Mouse (Mus musculus) MEL (cell line): ENCODE measurements around the gene Ciz1. TPM values are rescaled to one million over a fixed set of nuclear protein-coding genes. Genes with fewer than 3 reads are reported as not detected.
A peak's percentile ranks its signal among the peaks of the same experiment; 100 is the strongest.

Experiments
- DNase-seq: peaks from one replicate; pipeline ENCODE4 v3.0.0; 2011; ENCODE audit warnings: low read depth, low spot score
- H3K27ac ChIP-seq: 2 replicates; pipeline ENCODE4 v1.5.1; 2012; ENCODE audit warnings: low read depth, mild to moderate bottlenecking, control low read depth, low read length, moderate library complexity; ENCODE audit not compliant: control insufficient read depth
- H3K27me3 ChIP-seq, 2 experiments: fragments of 150-350 bp in 1 of 2; sonication (generic) in 1 of 2; 2 replicates each; pipeline ENCODE4 v1.6.1; 2012; ENCODE audit warnings: low read length in 2 of 2, mild to moderate bottlenecking in 2 of 2, improper control_type of control experiment in 1 of 2, moderate library complexity in 1 of 2; ENCODE audit not compliant: insufficient read depth in 2 of 2, control insufficient read depth in 1 of 2
- H3K36me3 ChIP-seq, 2 experiments: 2 replicates each; pipeline ENCODE4 v1.6.1; 2012 to 2014; ENCODE audit warnings: low read length in 2 of 2, improper control_type of control experiment in 1 of 2, inconsistent platforms in 1 of 2, mild to moderate bottlenecking in 1 of 2; ENCODE audit not compliant: insufficient read depth in 2 of 2, control insufficient read depth in 1 of 2
- H3K4me1 ChIP-seq, 2 experiments: fragments of 150-350 bp in 1 of 2; sonication (generic) in 1 of 2; 2 replicates each; pipeline ENCODE4 v1.6.1; 2012; ENCODE audit warnings: low read length in 2 of 2, improper control_type of control experiment in 1 of 2, mild to moderate bottlenecking in 1 of 2; ENCODE audit not compliant: insufficient read depth in 2 of 2, control insufficient read depth in 1 of 2
- H3K4me3 ChIP-seq, 2 experiments: fragments of 150-350 bp in 1 of 2; sonication (generic) in 1 of 2; 2 replicates each; pipeline ENCODE4 v1.5.1; 2012; ENCODE audit warnings: low read depth in 2 of 2, low read length in 2 of 2, mild to moderate bottlenecking in 2 of 2, moderate library complexity in 2 of 2, control low read depth in 1 of 2, improper control_type of control experiment in 1 of 2; ENCODE audit not compliant: control insufficient read depth in 1 of 2, insufficient read depth in 1 of 2
- H3K79me2 ChIP-seq: 2 replicates; pipeline ENCODE4 v1.6.1; 2012; ENCODE audit warnings: mild to moderate bottlenecking, low read length, moderate library complexity; ENCODE audit not compliant: control insufficient read depth, poor library complexity, insufficient read depth
- H3K9ac ChIP-seq: 2 replicates; pipeline ENCODE4 v1.6.1; 2012; ENCODE audit warnings: low read depth, mild to moderate bottlenecking, control low read depth, low read length, moderate library complexity; ENCODE audit not compliant: control insufficient read depth, poor library complexity, severe bottlenecking
- H3K9me3 ChIP-seq: fragments of 150-350 bp; sonication (generic); replicated peaks from 2 replicates; pipeline ENCODE4 v1.6.1; 2012; ENCODE audit warnings: mild to moderate bottlenecking, low read length, improper control_type of control experiment, moderate library complexity; ENCODE audit not compliant: insufficient read depth
- BHLHE40 ChIP-seq: IDR thresholded peaks from 2 replicates; pipeline ENCODE4 v1.6.1; 2012; ENCODE audit warnings: low read depth, mild to moderate bottlenecking, inconsistent platforms, low read length, improper control_type of control experiment, borderline replicate concordance
- CHD1 ChIP-seq: IDR thresholded peaks from 2 replicates; pipeline ENCODE4 v1.6.1; 2012; ENCODE audit warnings: low read depth, mild to moderate bottlenecking, inconsistent platforms, low read length, improper control_type of control experiment
- CHD2 ChIP-seq: IDR thresholded peaks from 2 replicates; pipeline ENCODE4 v1.6.1; 2011; ENCODE audit warnings: low read length, improper control_type of control experiment
- ELF1 ChIP-seq: IDR thresholded peaks from 2 replicates; pipeline ENCODE4 v1.6.1; 2014; ENCODE audit warnings: low read depth, mild to moderate bottlenecking, inconsistent platforms, low read length, improper control_type of control experiment, moderate library complexity
- EP300 ChIP-seq, 2 experiments: IDR thresholded peaks; 2 replicates each; pipeline ENCODE4 v1.6.1; 2011; ENCODE audit warnings: improper control_type of control experiment in 2 of 2, low read length in 2 of 2, low read depth in 1 of 2, mild to moderate bottlenecking in 1 of 2
- ETS1 ChIP-seq: IDR thresholded peaks from 2 replicates; pipeline ENCODE4 v1.6.1; 2012; ENCODE audit warnings: low read depth, mild to moderate bottlenecking, inconsistent platforms, low read length, improper control_type of control experiment, moderate library complexity
- GABPA ChIP-seq: IDR thresholded peaks from 2 replicates; pipeline ENCODE4 v1.6.1; 2012; ENCODE audit warnings: low read depth, mild to moderate bottlenecking, inconsistent platforms, low read length, improper control_type of control experiment, moderate library complexity
- GATA1 ChIP-seq: IDR thresholded peaks from 2 replicates; pipeline ENCODE4 v1.6.1; 2011; ENCODE audit warnings: low read depth, low read length, improper control_type of control experiment
- JUND ChIP-seq: IDR thresholded peaks from 2 replicates; pipeline ENCODE4 v1.6.1; 2011; ENCODE audit warnings: low read depth, mild to moderate bottlenecking, improper control_type of control experiment, low read length
- KAT2A ChIP-seq: conservative IDR thresholded peaks from 2 replicates; pipeline ENCODE4 v1.6.1; 2012; ENCODE audit warnings: low read depth, low read length, improper control_type of control experiment, inconsistent platforms
- MAFK ChIP-seq: IDR thresholded peaks from 2 replicates; pipeline ENCODE4 v1.6.1; 2011; ENCODE audit warnings: low read depth, mild to moderate bottlenecking, low read length, improper control_type of control experiment, borderline replicate concordance
- MAX ChIP-seq: IDR thresholded peaks from 2 replicates; pipeline ENCODE4 v1.6.1; 2011; ENCODE audit warnings: low read length, improper control_type of control experiment
- MAZ ChIP-seq: IDR thresholded peaks from 2 replicates; pipeline ENCODE4 v1.6.1; 2012; ENCODE audit warnings: low read depth, mild to moderate bottlenecking, inconsistent platforms, low read length, improper control_type of control experiment
- MXI1 ChIP-seq: IDR thresholded peaks from 2 replicates; pipeline ENCODE4 v1.6.1; 2011; ENCODE audit warnings: mild to moderate bottlenecking, low read depth, low read length, improper control_type of control experiment
- MYB ChIP-seq: IDR thresholded peaks from 2 replicates; pipeline ENCODE4 v1.6.1; 2011; ENCODE audit warnings: mild to moderate bottlenecking, low read depth, low read length, improper control_type of control experiment
- NELFE ChIP-seq: IDR thresholded peaks from 2 replicates; pipeline ENCODE4 v1.6.1; 2011; ENCODE audit warnings: low read depth, low read length, improper control_type of control experiment
- NRF1 ChIP-seq: IDR thresholded peaks from 2 replicates; pipeline ENCODE4 v1.6.1; 2014; ENCODE audit warnings: low read depth, mild to moderate bottlenecking, inconsistent platforms, low read length, improper control_type of control experiment, moderate library complexity; ENCODE audit not compliant: poor library complexity, insufficient read depth, severe bottlenecking
- POLR2A ChIP-seq, 2 experiments: IDR thresholded peaks; 2 replicates each; pipeline ENCODE4 v1.6.1; 2011 to 2012; ENCODE audit warnings: low read length in 2 of 2, mild to moderate bottlenecking in 2 of 2, control low read depth in 1 of 2, improper control_type of control experiment in 1 of 2, low read depth in 1 of 2, moderate library complexity in 1 of 2; ENCODE audit not compliant: control insufficient read depth in 1 of 2, insufficient read depth in 1 of 2, poor library complexity in 1 of 2
- POLR2AphosphoS2 ChIP-seq: IDR thresholded peaks from 2 replicates; pipeline ENCODE4 v1.6.1; 2011; ENCODE audit warnings: low read length, improper control_type of control experiment
- POLR2AphosphoS5 ChIP-seq: IDR thresholded peaks from 2 replicates; pipeline ENCODE4 v1.6.1; 2012; ENCODE audit warnings: low read depth, borderline replicate concordance, mild to moderate bottlenecking, inconsistent platforms, low read length, moderate library complexity, mixed read lengths
- RCOR1 ChIP-seq: IDR thresholded peaks from 2 replicates; pipeline ENCODE4 v1.6.1; 2012; ENCODE audit warnings: low read depth, mild to moderate bottlenecking, inconsistent platforms, low read length, improper control_type of control experiment
- SIN3A ChIP-seq: IDR thresholded peaks from 2 replicates; pipeline ENCODE4 v1.6.1; 2012; ENCODE audit warnings: low read length, improper control_type of control experiment, inconsistent platforms
- SMC3 ChIP-seq: IDR thresholded peaks from 2 replicates; pipeline ENCODE4 v1.6.1; 2011; ENCODE audit warnings: low read depth, low read length, improper control_type of control experiment
- TAL1 ChIP-seq: IDR thresholded peaks from 2 replicates; pipeline ENCODE4 v1.6.1; 2012; ENCODE audit warnings: mild to moderate bottlenecking, inconsistent platforms, low read length, moderate library complexity, mixed read lengths
- TCF12 ChIP-seq: IDR thresholded peaks from 2 replicates; pipeline ENCODE4 v1.6.1; 2014; ENCODE audit warnings: low read depth, mild to moderate bottlenecking, inconsistent platforms, low read length, improper control_type of control experiment, moderate library complexity
- UBTF ChIP-seq: IDR thresholded peaks from 2 replicates; pipeline ENCODE4 v1.6.1; 2012; ENCODE audit warnings: low read depth, mild to moderate bottlenecking, inconsistent platforms, low read length, improper control_type of control experiment, moderate library complexity, borderline replicate concordance; ENCODE audit not compliant: insufficient read depth
- USF1 ChIP-seq: IDR thresholded peaks from 2 replicates; pipeline ENCODE4 v1.6.1; 2014; ENCODE audit warnings: low read depth, mild to moderate bottlenecking, inconsistent platforms, low read length, improper control_type of control experiment, moderate library complexity
- USF2 ChIP-seq, 2 experiments: IDR thresholded peaks; 2 replicates each; pipeline ENCODE4 v1.6.1; 2011 to 2012; ENCODE audit warnings: improper control_type of control experiment in 2 of 2, low read length in 2 of 2, borderline replicate concordance in 1 of 2, inconsistent platforms in 1 of 2, low read depth in 1 of 2, mild to moderate bottlenecking in 1 of 2; ENCODE audit not compliant: insufficient read depth in 1 of 2
- ZC3H11A ChIP-seq: IDR thresholded peaks from 2 replicates; pipeline ENCODE4 v1.6.1; 2012; ENCODE audit warnings: low read depth, mild to moderate bottlenecking, inconsistent platforms, low read length, improper control_type of control experiment
- ZKSCAN1 ChIP-seq: IDR thresholded peaks from 2 replicates; pipeline ENCODE4 v1.6.1; 2012; ENCODE audit warnings: low read depth, mild to moderate bottlenecking, inconsistent platforms, low read length, improper control_type of control experiment, moderate library complexity
- ZMIZ1 ChIP-seq: IDR thresholded peaks from 2 replicates; pipeline ENCODE4 v1.6.1; 2012; ENCODE audit warnings: low read depth, mild to moderate bottlenecking, inconsistent platforms, low read length, improper control_type of control experiment, moderate library complexity
- polyA plus RNA-seq, 2 experiments: library from polyadenylated mRNA; stranded (reverse) in 1 of 2; unstranded in 1 of 2; fragments of >175 nt in 1 of 2; fragments of >200 nt in 1 of 2; gene quantifications; 2 replicates each; pipeline versions ENCODE4 v1.2.1 to v1.2.4; 2012; ENCODE audit warnings: low replicate concordance in 2 of 2, low read depth in 1 of 2; ENCODE audit not compliant: insufficient read length in 2 of 2, insufficient read depth in 1 of 2, missing spikeins in 1 of 2
- total RNA-seq: library from RNA; depleted of rRNA; stranded (reverse); fragments of 300-350 nt; gene quantifications from 2 replicates; pipeline ENCODE4 v1.2.3, GENCODE M21; 2012

The Ciz1 gene
- total and polyA plus RNA-seq, 3 experiments = 20.7 to 99.8 TPM; not detected in 1

- no peaks in the 10 kb centered on the region for H3K9me3 ChIP-seq
- H3K79me2 ChIP-seq = peaks cover 10% of the 10 kb centered on the region
- peaks cover 0 to 7% of the 10 kb centered on the region in 2 experiments; a peak in 1 of 4 replicates for H3K4me1 ChIP-seq
- TF ChIP-seq CHD1 (no peak; the same call in 1 of the 2 replicates), MYB (no peak), ZMIZ1 (no peak), CHD2 (no peak), SIN3A (no peak)
- no peak for DNase-seq
- peak overlapping the region; percentile 36 for H3K27ac ChIP-seq
- no peaks in the 10 kb centered on the region for H3K36me3 ChIP-seq
- H3K27me3 ChIP-seq = no peaks in the 10 kb centered on the region
- H3K9ac ChIP-seq = peak overlapping the region; percentile 92
- H3K4me3 ChIP-seq = peak overlapping the region; percentile 74 to 83
Measured at GRCm38 (mm10) chr2:32396695-32397094, 44.6 kb downstream of the Ciz1 start.

GRCm38 (mm10) chr2:32404663-32405062 lies 52.5 kb downstream of the Ciz1 start:
- peak; percentile 97 for DNase-seq
- no peaks in the 10 kb centered on the region for H3K4me1 ChIP-seq
- H3K9me3 ChIP-seq = no peaks in the 10 kb centered on the region
- H3K36me3 ChIP-seq = no peaks in the 10 kb centered on the region
- no peaks in the 10 kb centered on the region for H3K27me3 ChIP-seq
- no peak overlapping the region for H3K4me3 ChIP-seq
- no peak overlapping the region for H3K9ac ChIP-seq
- H3K79me2 ChIP-seq = no peaks in the 10 kb centered on the region
- no peak overlapping the region for H3K27ac ChIP-seq
- TF ChIP-seq ZC3H11A = peak; percentile 96
- no peak for TF ChIP-seq ELF1
- TF ChIP-seq POLR2AphosphoS2 = no peak
- TF ChIP-seq ZMIZ1 = no peak
- TF ChIP-seq GATA1 = peak; percentile 61; the same call in 1 of the 2 replicates
- TF ChIP-seq MXI1 = peak; percentile 33; the same call in 1 of the 2 replicates
- no peak for TF ChIP-seq CHD2
- TF ChIP-seq MAFK = no peak
- no peak for TF ChIP-seq RCOR1
- TF ChIP-seq KAT2A = no peak
- no peak for TF ChIP-seq TCF12
- TF ChIP-seq ZKSCAN1 = no peak
- peak in 1 of 2 experiments; percentile 46; a peak in 2 of 4 replicates for TF ChIP-seq EP300 (IDR thresholded peaks at IDR 0.05; ENCODE audit: low read depth in 1 of 2, low read length in 2 of 2)
- no peak; the same call in 1 of the 2 replicates for TF ChIP-seq JUND
- no peak for TF ChIP-seq POLR2A (IDR thresholded peaks at IDR 0.05; ENCODE audit: control insufficient read depth in 1 of 2, insufficient read depth in 1 of 2, low read depth in 1 of 2, low read length in 2 of 2, poor library complexity in 1 of 2)
- no peak for TF ChIP-seq TAL1
- no peak for TF ChIP-seq ETS1
- no peak for TF ChIP-seq MYB
- TF ChIP-seq NRF1 = no peak
- TF ChIP-seq BHLHE40 = no peak
- TF ChIP-seq SIN3A = peak; percentile 75; the same call in 1 of the 2 replicates
- TF ChIP-seq MAX = no peak
- no peak for TF ChIP-seq CHD1
- TF ChIP-seq USF1 = no peak
- TF ChIP-seq NELFE = no peak
- TF ChIP-seq MAZ = no peak
- TF ChIP-seq UBTF = no peak
- TF ChIP-seq USF2 (IDR thresholded peaks at IDR 0.05; ENCODE audit: borderline replicate concordance in 1 of 2, insufficient read depth in 1 of 2, low read depth in 1 of 2, low read length in 2 of 2) = no peak
- no peak for TF ChIP-seq GABPA
- peak; percentile 100 for TF ChIP-seq SMC3
- TF ChIP-seq POLR2AphosphoS5 = no peak
